Mouse (Mus musculus) ES-E14 (cell line): ENCODE measurements around the gene Mmp11.

Experiments
- CHD2 ChIP-seq: IDR thresholded peaks from 2 replicates; pipeline ENCODE4 v1.6.1; 2014; ENCODE audit warnings: mild to moderate bottlenecking, low read depth, low read length, inconsistent platforms
- MAFK ChIP-seq: IDR thresholded peaks from 2 replicates; pipeline ENCODE4 v1.6.1; 2014; ENCODE audit warnings: mild to moderate bottlenecking, low read depth, low read length, inconsistent platforms; ENCODE audit not compliant: insufficient read depth
- ZC3H11A ChIP-seq: IDR thresholded peaks from 2 replicates; pipeline ENCODE4 v1.6.1; 2012; ENCODE audit warnings: low read depth, mild to moderate bottlenecking, inconsistent platforms, low read length, borderline replicate concordance
- ZNF384 ChIP-seq: IDR thresholded peaks from 2 replicates; pipeline ENCODE4 v1.6.1; 2012; ENCODE audit warnings: low read depth, low read length, inconsistent platforms

GRCm38 (mm10) chr10:75898039-75898564 is 38.2 kb downstream of the Mmp11 start:
- no peak for TF ChIP-seq ZNF384
- TF ChIP-seq ZC3H11A: no peak
- no peak for TF ChIP-seq MAFK
- TF ChIP-seq CHD2: no peak
